ENCODE assay signal across 8 mouse cellular contexts in the genomic region with DNA sequence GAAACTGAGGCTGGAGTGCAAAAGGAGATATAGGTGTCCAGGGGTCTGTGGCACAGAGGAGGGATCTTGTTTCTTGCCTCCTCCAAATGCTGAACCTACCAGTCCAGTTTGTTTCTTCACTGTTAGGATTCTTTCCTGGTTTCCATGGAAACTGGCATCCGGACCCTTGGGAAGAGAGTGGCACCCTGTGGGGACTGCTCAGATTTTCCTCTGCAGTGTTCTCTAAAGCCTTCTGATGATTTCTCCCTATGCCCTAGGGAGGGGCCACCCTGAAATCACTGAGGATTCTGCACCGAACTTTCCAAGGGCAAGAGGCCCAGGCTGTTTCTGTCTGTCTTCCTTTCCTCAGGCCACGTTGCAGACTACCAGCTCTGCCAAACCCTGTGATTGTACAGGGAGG. TPM values are rescaled to one million over a fixed set of nuclear protein-coding genes. Genes with fewer than 3 reads are reported as not detected.
A peak's percentile ranks its signal among the peaks of the same experiment; 100 is the strongest.
DNase-seq lines count a peak whose midpoint lies in the region; ATAC-seq and TF ChIP-seq lines count a peak whose summit lies in the region.

No protein-coding gene starts in this region.

- WGBS in intestine, postnatal 0 days = 52% methylated on average over 3 of the region's 3 CpGs

- H3K27ac ChIP-seq in intestine, postnatal 0 days (ENCODE audit: low read depth, low read length) = no peak overlapping the region

- H3K27me3 ChIP-seq in intestine, postnatal 0 days (replicated peaks; ENCODE audit: control insufficient read depth, insufficient read depth, low read length) = no peaks in the 10 kb centered on the region

- H3K4me1 ChIP-seq in intestine, postnatal 0 days (replicated peaks; ENCODE audit: control insufficient read depth, insufficient read depth, low read length) = no peaks in the 10 kb centered on the region; the same call in 1 of the 2 replicates

- H3K9me3 ChIP-seq in intestine, postnatal 0 days (ENCODE audit: control insufficient read depth) = no peaks in the 10 kb centered on the region

- ATAC-seq in frontal cortex, adult (ENCODE audit: low TSS enrichment) = peak; percentile 42
- ATAC-seq in intestine, postnatal 0 days = peak; percentile 22; the same call in 1 of the 2 replicates

- H3K4me2 ChIP-seq in intestine, postnatal 0 days (replicated peaks; ENCODE audit: low read depth) = no peak overlapping the region

- H3K36me3 ChIP-seq in intestine, postnatal 0 days (ENCODE audit: control insufficient read depth, insufficient read depth) = no peaks in the 10 kb centered on the region

- H3K4me3 ChIP-seq in intestine, postnatal 0 days (ENCODE audit: low read depth, low read length) = no peak overlapping the region

- H3K9ac ChIP-seq in intestine, postnatal 0 days (ENCODE audit: low read depth, low read length) = no peak overlapping the region

- DNase-seq in frontal cortex, postnatal 25 days (ENCODE audit: low spot score in 2 of 2) = no peak
- peak; percentile 31 for DNase-seq in right cerebral cortex, postnatal 4 days
- no peak for DNase-seq in right cerebral cortex, postnatal 14 days
- no peak for DNase-seq in thymus, postnatal 10 days (ENCODE audit: low spot score in 2 of 2)
- DNase-seq in left cerebral cortex, adult 18-20 months (ENCODE audit: low spot score in 2 of 2) = no peak
- DNase-seq in testis, postnatal 10 days (ENCODE audit: low spot score) = no peak

- TF ChIP-seq CTCF in intestine, postnatal 0 days (IDR thresholded peaks at IDR 0.05; ENCODE audit: low read depth) = no peak

RNA-seq across cellular contexts. Expression of a gene that starts 27.4 kb away (rescaled TPM):
- polyA plus RNA-seq in intestine, postnatal 0 days (2015; fragmentation: Nextera tagmentation; extraction: Ambion mirVana) = 13.0 and 13.1 TPM in 2 replicates
- total RNA-seq in left cerebral cortex, adult 18-20 months (2021) = 1 to 10 TPM; 5.2 to 7.6 TPM
